Comparison of ENCODE assay signal across 19 mouse cellular contexts in the genomic region with DNA sequence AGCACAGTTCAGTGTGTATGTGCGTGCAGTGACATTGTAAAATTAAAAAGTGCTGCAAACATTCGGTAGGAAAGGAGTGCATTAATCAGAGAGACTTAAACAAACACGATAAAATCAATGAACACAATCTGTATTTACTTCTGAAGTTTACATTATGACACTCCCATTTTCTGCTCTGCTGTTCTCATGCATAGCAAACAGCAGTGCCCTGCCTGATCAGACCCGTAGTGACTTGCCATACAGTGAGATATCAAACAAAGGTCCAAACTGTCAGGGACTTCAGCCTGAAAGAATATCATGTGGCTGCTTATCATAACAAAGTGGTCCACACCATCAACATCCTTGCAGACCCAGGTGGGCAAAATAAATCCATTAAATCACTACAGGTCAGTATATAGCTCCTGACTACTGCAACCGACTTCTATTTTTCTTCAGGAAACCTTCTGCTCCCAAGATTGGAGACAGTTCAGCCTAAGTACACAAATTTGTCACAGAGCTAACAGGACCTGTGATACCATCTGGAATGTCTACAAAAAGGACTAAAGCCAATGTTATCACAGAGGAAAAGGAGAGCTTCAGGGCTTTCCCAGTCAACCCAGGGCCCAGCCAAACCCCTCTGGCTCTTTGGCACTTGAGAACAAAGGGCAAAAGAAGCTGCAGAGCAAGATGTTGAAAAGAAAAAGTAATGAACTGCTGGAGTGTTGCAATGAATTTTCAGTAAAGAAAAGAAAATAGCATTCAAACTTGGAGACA.
"Had no signal": no experiment of that assay in that cellular context is flagged by ENCODE, and none has a peak within 500 bp of the region (broad histone marks: within the 10 kb centered on the region; RNA-seq: fewer than 3 reads in every experiment).

No protein-coding gene starts in this region.

- H3K4me1 ChIP-seq: hindbrain, embryonic 15.5 days; kidney, embryonic 15.5 days; limb, embryonic 10.5 days; liver, embryonic 15.5 days; megakaryocyte, embryonic 14.5 days; midbrain, embryonic 12.5 days; neural tube, embryonic 15.5 days had no signal

- H3K4me3 ChIP-seq: hindbrain, embryonic 15.5 days; kidney, embryonic 15.5 days; left cerebral cortex, adult 2 months; limb, embryonic 10.5 days; liver, embryonic 15.5 days; megakaryocyte, embryonic 14.5 days; midbrain, embryonic 12.5 days; myocyte; neural tube, embryonic 15.5 days had no signal

- H3K27ac ChIP-seq: hindbrain, embryonic 15.5 days; kidney, embryonic 15.5 days; left cerebral cortex, adult 2 months; limb, embryonic 10.5 days; liver, embryonic 15.5 days; macrophage; midbrain, embryonic 12.5 days; neural tube, embryonic 15.5 days had no signal

- H3K9ac ChIP-seq: hindbrain, embryonic 15.5 days; kidney, embryonic 15.5 days; liver, embryonic 15.5 days; midbrain, embryonic 12.5 days; neural tube, embryonic 15.5 days had no signal

- H3K4me2 ChIP-seq: hindbrain, embryonic 15.5 days; kidney, embryonic 15.5 days; liver, embryonic 11.5 days; liver, embryonic 15.5 days; midbrain, embryonic 12.5 days; neural tube, embryonic 15.5 days had no signal

- DNase-seq: kidney, adult 2 months; kidney, postnatal 14 days; lung, adult 2 months; lung, postnatal 14 days; right cerebral cortex, adult 18-20 months; right cerebral cortex, postnatal 25 days; thymus, adult 18-20 months; thymus, postnatal 14 days had no signal

- H3K27me3 ChIP-seq: hindbrain, embryonic 15.5 days; kidney, embryonic 15.5 days; liver, embryonic 15.5 days; megakaryocyte, embryonic 14.5 days; midbrain, embryonic 12.5 days; neural tube, embryonic 15.5 days had no signal

- H3K36me3 ChIP-seq: hindbrain, embryonic 15.5 days; kidney, embryonic 15.5 days; limb, embryonic 10.5 days; liver, embryonic 15.5 days; midbrain, embryonic 12.5 days; neural tube, embryonic 15.5 days had no signal

- H3K9me3 ChIP-seq: hindbrain, embryonic 15.5 days; kidney, embryonic 15.5 days; limb, embryonic 10.5 days; liver, embryonic 15.5 days; megakaryocyte, embryonic 14.5 days; midbrain, embryonic 12.5 days; neural tube, embryonic 15.5 days had no signal
